Mouse (Mus musculus): ENCODE measurements around the gene Stmn1. TPM values are rescaled to one million over a fixed set of nuclear protein-coding genes. Genes with fewer than 3 reads are reported as not detected.
"Not testable (repeated sequence)": the region's sequence is repeated elsewhere in the genome, so short reads cannot be mapped to it uniquely, and the experiment has no call there.

Gene Stmn1
- total RNA-seq, 1 experiment from 2014 or later, result 118 TPM

DNA sequence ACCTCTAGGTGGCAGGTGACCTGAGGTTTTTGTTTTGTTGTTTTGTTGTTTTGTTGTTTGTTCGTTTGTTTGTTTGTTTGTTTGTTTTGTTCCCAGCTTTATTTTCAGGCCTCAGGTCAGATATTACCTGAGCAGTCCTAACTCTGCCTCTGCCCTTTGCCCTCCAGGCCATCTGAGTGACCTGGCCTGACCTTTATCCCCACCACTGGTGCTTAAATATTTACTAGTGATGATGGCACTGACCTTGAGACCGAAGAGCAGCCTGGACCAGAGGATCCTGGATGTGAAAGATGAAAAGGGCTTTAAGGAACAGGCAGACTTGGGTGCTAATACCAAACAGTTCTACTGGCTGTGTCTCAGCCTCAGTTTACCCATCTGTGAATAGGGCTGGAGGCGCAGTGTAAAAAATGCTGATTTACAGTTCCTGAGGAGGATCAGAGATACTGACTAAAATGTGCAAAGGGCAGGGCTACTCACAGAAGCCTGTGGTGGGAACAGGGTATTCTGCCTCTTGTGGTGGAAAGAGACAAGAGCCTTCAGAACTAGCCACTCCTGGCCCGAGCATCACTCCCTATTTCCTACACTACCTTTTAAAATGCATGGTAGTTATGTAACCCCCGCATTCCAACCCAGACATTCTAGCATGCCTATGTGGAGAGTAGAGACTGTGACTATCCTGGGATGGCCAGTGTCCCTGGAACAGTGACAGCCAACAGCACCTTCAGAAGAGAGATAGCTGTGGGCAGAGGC is 17.2 kb downstream of the Stmn1 start:
- no peak for DNase-seq

DNA sequence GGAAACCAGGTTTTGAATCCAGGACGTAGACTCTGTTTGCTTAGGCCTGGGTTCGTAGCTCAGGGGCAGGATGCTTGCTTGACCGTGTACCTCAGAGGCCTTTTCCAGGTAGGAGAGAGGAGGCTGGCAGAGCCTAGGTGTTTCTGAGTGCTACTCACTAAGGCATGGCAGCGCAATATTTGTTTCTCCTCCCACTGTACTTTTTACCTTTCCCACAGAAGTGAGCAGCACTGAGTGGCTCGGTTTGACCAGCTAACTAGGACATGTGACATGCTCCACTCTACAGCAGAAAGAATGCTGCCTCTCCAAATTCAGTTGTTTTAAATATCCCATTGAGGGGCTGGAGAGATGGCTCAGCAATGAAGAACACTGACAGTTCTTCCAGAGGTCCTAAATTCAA is 20.1 kb downstream of the Stmn1 start:
- no peak for DNase-seq

GRCm38 (mm10) chr4:134489986-134490665 is 22.0 kb downstream of the Stmn1 start:
- no peak for DNase-seq

GRCm38 (mm10) chr4:134491716-134492115 is 23.6 kb downstream of the Stmn1 start:
- peak; percentile 51 for DNase-seq

DNA sequence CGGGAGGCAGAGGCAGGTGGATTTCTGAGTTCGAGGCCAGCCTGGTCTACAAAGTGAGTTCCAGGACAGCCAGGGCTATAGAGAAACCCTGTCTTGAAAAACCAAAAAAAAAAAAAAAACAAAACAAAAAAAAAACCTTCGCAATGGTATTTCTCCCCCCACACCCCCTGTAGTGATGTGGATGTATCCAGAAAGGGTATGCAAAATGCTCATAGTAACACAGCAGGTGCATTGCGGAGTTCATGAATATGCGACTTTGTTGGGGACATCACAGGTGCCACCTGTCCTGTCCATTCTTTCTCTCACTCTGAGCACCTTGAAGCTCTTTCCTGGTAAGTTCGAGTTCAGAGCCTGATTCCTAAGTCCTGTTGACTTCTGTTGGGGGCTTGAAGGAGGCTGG is 26.0 kb downstream of the Stmn1 start:
- not testable (repeated sequence) for DNase-seq

- DNase-seq, result peak; percentile 75
Observed at GRCm38 (mm10) chr4:134494780-134495545, 26.8 kb downstream of the Stmn1 start.

GRCm38 (mm10) chr4:134495546-134495923 is 27.4 kb downstream of the Stmn1 start:
- peak; percentile 22 for DNase-seq

- DNase-seq, result peak; percentile 89
Observed at GRCm38 (mm10) chr4:134496595-134497210, 28.6 kb downstream of the Stmn1 start, which contains the start of gene Paqr7. TSS of gene Paqr7 (plus strand) at chr4:134496697.

GRCm38 (mm10) chr4:134497223-134497622 is 29.1 kb downstream of the Stmn1 start:
- DNase-seq, result no peak

- peak; percentile 72 for DNase-seq
Observed at GRCm38 (mm10) chr4:134497986-134498731, 30.0 kb downstream of the Stmn1 start.

DNA sequence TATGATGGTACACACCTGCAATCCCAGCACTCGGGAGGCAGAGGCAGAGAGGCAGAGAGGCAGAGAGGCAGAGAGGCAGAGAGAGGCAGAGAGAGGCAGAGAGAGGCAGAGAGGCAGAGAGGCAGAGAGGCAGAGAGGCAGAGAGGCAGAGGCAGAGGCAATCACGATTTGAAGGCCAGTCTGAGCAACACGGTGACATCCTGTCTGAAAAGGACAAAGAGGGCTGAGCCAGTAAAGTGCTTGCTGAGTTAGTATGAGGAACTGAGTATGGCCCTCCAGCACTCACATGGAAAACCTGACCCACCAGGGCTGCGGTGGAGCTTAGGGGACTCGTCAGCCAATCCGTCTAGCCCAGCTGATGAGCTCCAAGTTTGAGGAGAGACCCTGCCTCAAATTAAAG is 30.9 kb downstream of the Stmn1 start:
- peak; percentile 8 for DNase-seq

GRCm38 (mm10) chr4:134501095-134501494 is 33.0 kb downstream of the Stmn1 start:
- DNase-seq, result no peak

- no peak for DNase-seq
Observed at GRCm38 (mm10) chr4:134503686-134504357, 35.7 kb downstream of the Stmn1 start.

DNA sequence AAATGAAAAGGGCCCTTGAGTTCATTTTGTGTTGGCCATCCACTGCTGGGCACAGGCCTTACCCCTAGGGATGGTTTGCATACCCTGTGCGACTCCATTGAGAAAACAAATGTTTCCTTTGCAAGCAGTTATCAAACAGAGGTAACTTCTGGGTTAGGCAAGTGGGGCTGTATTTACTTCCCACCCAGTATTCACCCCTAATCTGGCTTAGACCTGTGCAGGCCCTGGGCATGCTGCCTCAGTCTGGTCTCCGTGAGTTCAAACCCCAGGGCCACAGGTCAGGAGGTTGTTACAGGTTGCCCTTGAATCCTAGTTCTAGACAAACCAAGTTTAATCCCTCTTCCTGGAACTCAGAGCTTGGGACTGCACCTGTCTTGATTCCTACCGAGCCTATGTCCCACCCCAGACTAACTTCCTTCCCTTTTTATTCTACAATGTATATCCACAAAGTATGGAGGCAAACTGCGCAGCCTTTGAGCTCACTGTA is 37.2 kb downstream of the Stmn1 start:
- DNase-seq, result no peak

GRCm38 (mm10) chr4:134505966-134506594 is 38.0 kb downstream of the Stmn1 start:
- no peak for DNase-seq

- no peak for DNase-seq
Observed at GRCm38 (mm10) chr4:134506713-134507112, 38.6 kb downstream of the Stmn1 start.

DNA sequence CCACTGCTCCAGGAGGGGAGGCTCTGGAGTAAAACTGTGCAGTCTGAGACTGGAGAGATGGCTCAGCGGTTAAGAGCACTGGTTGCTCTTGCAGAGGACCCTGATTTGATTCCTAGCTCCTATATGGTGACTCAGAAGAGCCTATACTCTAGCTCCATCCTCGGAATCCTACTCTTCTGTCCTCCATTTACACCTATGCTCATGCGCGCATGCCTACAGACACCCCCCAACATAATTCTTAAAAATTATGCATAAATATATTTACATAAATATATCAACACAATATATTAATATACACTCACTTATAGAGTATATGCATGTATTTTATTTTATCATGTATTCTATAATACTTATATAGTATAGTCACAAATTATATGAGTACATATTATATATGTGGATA is 42.3 kb downstream of the Stmn1 start:
- no peak for DNase-seq

- peak; percentile 97 for DNase-seq
Observed at GRCm38 (mm10) chr4:134510845-134511411, 42.8 kb downstream of the Stmn1 start, which contains the start of gene Aunip. TSS of gene Aunip (plus strand) at chr4:134510999.

- DNase-seq, result peak; percentile 39
Observed at GRCm38 (mm10) chr4:134511730-134512129, 43.6 kb downstream of the Stmn1 start.

DNA sequence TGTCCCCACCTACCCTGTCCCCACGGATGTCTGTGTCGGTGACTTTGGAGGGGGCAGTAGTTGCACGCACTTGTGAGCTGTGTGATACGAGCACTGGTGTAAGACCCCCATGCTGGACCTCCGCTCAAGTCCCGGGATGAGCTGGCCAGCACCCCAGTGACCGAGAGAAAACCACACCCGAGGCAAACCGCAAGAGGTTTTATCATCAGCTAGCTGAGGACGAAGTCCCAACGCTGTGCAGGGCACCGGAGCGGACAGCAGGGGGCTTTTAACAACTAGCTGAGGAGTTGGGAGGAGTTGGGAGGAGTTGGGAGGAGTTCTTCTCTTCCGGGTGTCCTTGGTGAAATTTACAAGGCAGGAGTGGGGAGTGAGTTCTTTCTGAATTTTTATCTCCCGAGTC is 44.7 kb downstream of the Stmn1 start:
- DNase-seq, result peak; percentile 91

Measured in adrenal gland, postnatal 14 days (tissue).